Mouse (Mus musculus) frontal cortex, adult 2 months (tissue): Measurements from ENCODE around the gene Prickle2. TPM values are rescaled to one million over a fixed set of nuclear protein-coding genes. Genes with fewer than 3 reads are reported as not detected.

Experiments
- DNase-seq, 2 experiments: peaks; one replicate each; pipeline ENCODE4 v3.0.0; 2022; ENCODE audit warnings: low spot score in 1 of 2; ENCODE audit errors: extremely low spot score in 1 of 2
- polyA plus RNA-seq: library from polyadenylated mRNA; depleted of rRNA; stranded (reverse); fragments of >200 nt; gene quantifications from 2 replicates; pipeline ENCODE4 v1.2.3, GENCODE M21; 2012

The Prickle2 gene
- polyA plus RNA-seq, 1 experiment, result 57.3 TPM

DNA sequence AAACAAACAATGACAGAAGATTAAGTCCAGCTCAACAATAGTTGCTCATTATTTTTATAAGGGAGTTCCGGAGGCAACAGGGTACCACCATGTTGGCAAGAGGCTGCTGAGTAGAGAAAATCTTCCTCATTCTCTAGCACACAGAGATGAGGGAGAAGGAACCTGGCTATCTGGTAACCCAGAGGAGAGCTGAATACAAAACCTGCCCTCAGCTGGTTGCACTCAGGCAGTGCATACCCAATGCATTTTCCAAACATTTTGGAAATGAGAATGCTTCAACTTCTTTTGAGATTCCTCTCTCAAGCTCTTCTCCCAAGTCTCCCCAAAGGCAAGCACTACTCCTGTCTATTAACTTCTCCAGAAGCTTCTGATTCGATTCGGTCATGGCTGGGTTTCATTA is 36.3 kb downstream of the Prickle2 start:
- no peak for DNase-seq

DNA sequence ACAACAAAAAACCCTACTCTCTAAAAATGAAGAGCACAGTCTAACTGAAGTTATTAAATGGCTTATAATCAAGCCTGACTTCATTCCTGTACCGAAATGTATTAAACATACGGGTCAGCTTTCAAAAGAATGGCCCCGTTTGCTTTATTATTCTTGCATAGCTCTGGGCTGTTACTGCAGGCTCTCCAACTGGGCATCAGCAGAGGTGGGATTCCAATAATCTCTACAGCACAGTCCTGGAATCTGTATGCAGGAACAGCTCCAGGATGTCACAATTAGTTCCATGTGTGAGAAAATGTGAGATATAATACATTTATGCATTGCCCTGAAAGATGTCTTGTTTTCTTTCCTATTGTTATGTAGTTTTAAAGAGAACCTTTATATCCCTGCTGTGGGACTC is 38.4 kb downstream of the Prickle2 start:
- DNase-seq, result no peak

DNA sequence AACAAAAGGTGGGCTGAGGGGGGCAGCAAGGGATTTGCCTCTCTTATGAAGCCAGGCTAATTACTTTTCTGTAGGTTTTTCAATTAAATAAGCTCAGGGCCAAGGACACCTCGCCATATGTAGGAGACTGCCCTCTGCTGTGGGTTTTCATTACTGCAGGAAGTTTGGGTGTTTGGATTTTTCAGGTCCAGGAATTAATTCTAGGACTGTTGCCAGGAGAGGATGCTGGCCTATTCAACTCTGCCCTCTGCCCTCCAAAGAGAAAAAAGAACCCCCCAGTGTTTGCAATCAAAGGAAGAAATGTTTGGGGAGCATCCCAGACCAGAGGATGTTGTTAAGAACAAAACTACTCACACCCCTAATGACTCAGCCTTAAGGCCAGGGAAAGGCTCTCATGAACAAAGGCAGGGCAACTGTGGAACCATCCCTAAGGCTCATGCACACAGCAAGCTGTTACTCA is 40.4 kb downstream of the Prickle2 start:
- peak; percentile 66 to 94 for DNase-seq

DNA sequence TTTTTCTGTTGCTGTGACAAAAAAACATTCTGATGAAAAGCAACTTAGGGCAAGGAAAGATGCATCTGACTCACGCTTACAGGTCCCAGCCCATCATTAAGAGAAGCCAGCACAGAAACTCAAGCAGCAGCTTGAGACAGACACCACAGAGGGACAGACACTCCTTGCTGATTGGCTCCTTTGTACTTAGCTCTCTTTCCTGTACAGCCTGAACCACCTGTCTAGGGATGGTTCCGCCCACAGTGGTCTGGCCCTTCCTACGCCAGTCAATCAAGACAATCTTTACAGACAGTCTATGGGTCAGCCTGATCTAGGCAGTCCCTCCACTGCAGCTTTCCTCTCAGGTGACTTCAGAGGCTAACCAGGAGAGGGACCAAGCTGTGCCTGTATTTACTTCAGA is 42.1 kb downstream of the Prickle2 start:
- peak in 1 of 2 experiments; percentile 50 for DNase-seq

DNA sequence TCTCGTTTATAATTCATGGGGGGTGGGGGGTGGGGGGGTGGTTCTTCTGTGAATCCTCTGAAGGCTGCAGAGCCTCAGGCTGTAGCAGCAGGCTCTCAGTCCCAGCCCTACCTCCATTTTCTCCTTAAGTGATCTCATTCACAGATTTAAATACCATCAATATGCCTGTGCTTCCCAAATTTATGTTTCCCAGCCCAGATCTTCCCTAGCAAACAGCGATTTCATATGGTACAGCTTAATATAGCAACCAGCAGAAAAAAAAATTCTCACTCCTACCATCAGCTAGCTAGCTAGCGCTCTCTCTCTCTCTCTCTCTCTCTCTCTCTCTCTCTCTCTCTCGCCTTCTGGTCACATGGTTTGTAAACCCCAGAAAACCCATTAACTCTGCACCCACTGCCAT is 42.5 kb downstream of the Prickle2 start:
- peak; percentile 63 to 77 for DNase-seq

DNA sequence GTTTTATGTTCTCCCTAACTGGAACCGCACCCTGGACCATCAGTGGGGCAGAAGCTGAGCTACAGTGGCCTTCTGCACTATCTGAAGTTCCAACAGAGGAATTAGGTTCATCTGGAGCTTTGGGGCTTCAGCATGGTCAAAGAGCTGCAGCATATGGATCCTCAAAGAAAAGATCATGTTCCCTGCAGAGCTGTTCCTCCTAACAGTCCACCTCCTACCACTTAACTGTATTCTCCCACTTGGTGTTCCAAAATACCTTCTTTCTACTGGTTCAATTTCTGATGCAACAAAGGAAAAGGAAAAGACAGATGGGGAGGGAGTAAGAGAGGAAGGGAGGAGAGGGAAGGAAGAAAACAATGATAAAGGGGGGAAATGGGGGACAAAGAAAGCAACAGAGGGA is 56.9 kb downstream of the Prickle2 start:
- DNase-seq, result no peak

DNA sequence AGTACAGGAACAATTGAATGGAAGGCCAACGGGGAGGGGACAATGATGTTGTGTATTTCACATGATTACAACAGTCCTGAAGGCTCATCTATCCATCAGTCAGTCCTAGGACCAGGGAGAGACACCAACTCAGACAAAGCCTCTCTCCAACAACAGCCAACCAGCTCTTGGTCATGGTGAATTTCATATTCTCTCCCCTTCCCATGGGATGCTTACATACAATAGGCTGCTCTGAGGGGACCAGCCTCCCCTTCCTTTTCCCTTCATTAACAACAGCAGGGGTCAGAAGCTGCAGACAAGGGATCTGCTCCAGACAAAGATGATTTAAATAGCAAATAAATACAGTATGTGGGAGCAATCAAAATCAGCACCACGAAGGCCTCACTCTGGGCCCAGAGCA is 57.4 kb downstream of the Prickle2 start:
- no peak for DNase-seq

DNA sequence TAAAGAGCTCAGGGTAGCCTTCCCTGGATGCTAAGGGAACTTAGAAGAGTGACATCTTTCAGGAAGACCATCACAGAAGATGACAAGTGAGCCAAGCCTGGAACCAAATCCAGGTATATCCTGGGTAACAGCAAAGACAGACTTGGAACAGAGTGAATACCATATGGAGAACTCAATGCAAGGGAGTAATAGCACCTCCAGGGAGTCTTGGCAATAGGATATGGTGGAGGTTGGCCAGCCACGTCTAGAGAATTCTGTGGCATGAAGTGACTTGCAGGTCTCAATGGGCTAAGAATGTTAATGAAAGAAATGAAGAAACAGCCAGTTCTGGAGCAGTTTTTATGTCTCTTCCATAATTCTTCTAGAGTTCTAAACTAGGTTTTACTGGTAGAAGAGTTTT is 63.0 kb downstream of the Prickle2 start:
- no peak for DNase-seq

DNA sequence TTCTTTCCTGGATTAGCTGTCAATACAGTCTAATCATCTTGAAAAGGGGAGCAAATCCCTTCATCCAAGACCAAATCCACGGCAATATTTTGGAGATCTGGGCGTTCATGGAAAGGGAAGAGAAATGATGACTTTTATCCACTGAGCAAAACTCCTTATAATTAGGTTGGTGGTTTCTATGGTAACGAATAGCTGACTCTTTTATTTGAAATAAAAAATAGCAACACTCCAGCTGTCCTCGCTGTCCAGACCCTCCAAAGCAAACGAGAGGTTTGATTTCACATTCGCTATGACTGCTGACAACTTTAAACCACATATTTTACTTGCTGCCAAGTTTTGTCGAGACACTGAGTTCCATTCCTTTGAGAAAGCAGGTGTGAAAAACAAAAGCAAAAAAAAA is 64.0 kb downstream of the Prickle2 start:
- no peak for DNase-seq

DNA sequence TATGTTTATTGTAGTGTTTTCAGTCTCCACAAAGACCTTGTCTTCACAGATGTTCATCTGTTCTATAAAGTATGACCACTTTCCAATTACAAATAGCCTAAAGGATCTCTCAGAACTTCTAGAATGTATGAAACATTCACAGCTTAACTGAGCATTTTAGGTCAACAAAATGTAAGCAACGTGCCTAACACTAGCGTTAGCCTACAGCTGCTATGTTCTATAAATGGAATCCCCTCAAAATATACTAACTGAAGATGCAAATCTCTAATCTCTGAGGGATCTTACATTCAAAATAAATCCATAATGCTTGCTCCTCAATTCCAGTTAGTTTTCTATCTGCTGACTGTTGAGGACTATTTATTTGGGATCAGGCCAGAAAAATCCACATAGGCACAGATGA is 65.1 kb downstream of the Prickle2 start:
- no peak for DNase-seq

DNA sequence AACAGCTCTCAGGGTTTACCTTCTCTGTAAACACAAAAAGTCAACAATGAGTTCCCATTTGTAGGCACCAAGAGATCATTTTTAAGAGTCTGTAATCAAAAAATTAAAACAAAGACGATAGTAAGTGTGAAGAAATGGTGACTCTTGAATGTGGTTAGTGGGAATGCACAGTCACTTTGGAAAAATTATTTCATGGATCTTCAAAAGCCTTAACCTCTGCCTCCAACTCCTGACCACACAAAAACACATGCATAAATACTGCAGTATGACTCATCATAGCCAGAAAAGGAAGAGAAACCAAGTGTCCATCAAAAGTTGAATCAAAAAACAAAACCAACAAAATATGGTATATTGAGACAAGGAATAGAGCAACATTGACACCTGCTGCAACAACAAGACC is 69.5 kb downstream of the Prickle2 start:
- no peak for DNase-seq

DNA sequence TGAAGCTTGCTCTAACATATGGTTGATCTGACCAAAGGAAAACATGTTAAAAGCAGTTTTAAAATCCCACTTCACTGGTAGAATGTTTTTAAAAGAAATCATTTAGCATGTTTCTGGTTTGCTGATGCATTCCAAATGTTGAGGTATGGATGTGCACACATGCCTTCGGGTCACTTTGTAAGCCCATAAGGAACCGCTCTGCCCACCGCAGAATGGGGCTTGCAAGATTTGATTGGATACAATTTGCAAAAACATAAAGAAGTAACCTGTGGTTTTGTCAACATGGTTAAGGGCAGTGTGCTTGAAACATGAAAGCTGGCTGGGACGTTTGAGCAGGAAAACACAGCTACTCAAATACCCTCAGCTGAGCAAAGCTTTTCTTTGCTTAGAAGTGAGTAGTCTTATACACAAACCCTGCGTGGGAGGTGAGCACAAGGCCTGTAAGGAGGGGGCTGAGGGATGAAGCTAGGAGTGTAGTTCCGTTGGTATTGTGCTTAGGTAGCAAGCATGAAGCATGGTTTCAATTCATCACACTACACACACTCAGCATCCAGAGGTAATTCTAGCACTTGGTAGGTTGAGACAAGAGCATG is 71.0 kb downstream of the Prickle2 start:
- no peak for DNase-seq

DNA sequence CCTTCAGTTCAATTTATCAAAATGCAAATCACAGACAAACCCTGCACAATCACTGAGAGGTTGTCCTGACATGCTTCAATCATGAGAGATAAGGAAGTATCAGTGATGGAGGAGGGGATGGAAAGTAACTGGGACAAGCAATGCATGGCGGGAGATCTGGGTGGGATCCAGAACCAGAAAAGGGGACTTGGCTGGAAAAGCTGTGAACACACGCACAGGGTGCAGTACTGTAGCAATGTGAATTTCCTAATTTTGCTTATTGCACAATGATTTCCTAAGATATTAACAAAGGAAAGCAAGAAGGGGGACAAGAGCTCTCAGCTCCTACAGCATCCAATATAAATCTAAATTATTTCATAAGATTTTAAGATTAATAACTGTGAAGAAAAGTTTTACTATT is 75.0 kb downstream of the Prickle2 start:
- DNase-seq, result no peak

DNA sequence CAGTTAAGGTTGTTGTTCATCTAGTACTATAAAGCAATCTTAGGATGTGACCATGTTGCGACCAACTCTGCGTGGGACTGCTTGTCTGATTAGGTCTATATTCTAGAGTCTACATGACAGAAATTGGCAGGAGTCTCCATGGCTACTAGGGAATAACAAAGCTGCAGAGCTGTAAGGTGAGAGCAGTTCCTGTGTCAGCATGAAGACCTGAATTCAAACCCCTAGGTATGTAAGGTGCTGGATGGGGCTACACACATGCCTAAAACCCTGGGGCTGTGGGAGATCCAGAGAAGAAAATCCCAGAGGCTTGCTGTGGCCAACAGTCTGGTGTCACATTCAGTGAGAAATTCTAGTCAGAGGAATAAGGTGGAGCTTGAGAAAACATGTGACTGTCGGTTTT is 78.2 kb downstream of the Prickle2 start:
- DNase-seq, result no peak

DNA sequence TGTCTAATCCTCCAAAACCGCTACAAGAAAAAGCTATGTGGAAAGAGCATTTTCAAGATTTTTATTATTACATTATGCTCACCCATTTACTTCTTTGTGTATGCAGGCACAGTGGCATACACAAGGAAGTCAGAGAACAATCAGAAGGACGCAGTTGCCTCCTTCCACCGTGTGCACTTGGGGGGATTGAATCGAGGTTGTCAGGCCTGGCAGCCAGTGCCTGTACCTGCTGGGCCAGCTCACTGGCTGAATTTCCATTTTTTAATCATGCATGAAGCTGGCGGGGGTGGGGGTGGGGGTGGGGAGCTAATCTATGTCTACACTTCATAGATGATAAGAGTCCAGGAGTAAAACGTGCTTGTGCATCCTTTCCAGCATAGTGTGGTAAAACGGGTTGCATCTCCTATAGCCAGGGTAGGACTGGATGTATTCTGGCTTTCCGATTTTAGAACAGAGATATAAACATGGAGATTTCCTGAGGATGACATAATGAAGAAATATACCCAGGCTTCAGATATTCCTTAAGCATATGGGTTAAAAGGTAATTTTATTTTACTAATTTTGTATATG is 78.8 kb downstream of the Prickle2 start:
- DNase-seq, result no peak

DNA sequence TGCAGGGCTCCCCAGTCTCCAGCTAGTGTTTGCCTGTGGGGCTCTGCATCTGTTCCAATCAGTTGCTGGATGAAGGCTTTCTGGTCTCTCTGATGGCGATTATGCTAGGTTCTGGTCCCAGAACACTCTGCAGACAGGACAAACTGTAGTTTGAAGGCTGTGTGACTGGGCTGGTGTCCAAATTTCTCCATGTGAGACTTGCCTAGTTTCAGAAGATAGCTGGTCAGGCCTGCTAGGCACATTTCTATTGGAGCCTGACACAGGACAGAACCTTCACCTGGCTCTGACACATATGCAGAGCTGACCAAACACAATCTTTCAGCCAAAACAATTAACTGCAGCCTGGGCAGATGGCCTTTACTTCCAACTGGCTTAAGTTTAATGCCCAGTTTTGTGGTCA is 80.0 kb downstream of the Prickle2 start:
- no peak for DNase-seq

DNA sequence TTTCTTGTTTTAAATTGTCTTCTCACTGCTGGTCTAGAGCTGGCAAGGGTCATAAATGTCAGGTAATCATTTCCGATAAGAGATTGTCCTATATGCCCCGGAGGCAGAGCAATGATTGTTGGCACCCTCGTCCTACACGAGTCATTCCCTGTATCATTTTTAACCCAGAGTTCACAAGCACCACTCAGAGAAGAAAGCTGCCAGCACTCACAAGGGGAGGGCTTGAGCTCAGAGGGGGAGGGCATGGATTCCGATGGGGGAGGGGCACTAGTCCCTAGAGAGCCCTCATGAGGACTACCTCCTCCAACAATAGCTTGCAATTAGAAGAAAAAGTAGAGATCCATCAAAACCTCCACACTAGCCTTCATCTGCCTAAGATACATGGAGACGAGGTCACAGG is 81.6 kb downstream of the Prickle2 start:
- DNase-seq, result no peak

DNA sequence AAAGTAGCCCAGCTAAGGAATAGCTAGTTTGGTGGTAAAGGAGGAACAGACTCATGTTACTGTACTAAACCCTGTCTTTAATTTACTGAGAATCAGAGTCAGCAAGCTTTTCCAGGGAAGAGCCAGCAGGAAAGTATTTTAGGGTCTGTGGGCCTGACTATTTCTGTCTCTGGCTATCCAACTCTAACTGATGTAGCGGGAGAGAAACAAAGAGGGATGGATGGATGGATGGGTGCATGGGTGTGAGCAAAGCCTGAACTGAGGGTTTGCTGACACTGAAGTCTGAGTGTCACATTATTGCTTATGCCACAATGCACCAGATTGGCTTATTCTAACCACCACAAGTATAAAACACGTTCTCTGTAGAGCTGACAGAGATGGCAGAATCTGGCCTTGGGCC is 88.8 kb downstream of the Prickle2 start:
- no peak for DNase-seq

DNA sequence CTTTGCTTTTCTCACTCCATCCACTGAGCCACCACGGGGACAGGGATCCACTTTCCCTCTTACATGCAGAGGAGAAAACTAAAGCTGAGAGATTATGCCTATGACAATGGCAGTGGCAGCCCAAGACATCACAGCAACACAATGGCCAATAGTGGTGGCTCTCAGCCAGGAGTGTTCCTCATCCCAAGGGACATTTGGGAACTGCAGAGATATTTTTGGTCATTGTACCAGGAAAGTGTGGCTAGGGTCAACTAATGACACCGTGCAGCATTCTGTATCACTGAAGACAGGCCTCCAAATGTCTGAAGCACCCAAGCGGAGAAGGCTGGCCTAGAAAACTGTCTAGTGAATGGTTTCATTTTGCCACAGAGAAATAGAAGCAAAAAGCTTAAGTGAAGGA is 91.2 kb downstream of the Prickle2 start:
- DNase-seq, result no peak

DNA sequence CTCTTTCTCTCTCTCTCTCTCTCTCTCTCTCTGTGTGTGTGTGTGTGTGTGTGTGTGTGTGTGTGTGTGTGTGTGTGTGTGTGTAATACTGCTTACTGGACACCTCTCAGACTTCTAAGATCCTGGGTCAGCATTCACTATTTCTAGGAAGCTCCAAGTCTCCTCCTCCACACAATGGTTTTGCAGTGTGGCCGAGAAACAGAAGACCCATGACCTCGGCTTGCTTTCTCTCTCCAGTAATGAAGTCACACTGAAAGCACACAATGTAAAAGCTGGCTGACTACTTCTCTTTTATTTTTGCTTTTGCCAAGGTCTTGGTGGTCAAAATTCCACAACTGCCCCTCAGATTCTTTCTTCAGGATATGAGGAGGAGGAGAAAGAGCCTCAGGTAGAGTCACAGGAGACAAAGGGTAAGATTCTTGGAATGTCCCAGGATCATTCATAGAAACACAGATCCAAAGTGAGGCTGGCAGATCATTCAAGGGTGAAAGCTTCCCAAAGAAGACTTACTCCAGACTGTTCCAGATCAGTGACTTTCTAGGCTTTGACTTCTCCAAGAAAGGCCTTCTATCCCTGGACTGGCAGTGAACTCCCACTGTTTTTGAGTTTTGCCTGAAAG is 93.7 kb downstream of the Prickle2 start:
- DNase-seq, result no peak

DNA sequence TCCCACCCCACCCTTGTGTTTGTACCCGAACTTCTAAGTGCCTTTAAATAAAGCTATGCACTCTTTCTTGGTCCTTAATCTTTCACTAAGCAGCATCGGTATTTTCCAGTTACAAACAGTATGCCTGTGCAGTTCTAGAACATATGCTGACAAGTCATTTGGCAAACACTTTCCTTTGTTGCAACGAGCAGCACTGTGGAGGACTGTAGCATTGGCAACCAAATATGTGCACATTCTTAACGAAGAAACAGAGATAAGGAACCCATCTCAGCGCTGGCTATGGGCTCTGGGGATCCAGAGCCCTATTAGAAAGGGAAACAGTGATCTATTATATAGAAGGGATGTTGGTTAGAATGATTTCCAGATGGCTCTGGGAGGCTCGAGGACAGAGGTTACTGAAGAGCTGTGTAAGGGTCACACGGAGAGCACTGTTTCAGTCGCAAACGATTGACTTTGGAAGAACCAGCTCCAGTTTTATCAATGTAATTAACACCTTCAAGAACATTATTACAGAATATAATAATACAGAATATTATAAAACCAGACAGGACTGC is 96.2 kb downstream of the Prickle2 start:
- peak in 1 of 2 experiments; percentile 67 for DNase-seq

DNA sequence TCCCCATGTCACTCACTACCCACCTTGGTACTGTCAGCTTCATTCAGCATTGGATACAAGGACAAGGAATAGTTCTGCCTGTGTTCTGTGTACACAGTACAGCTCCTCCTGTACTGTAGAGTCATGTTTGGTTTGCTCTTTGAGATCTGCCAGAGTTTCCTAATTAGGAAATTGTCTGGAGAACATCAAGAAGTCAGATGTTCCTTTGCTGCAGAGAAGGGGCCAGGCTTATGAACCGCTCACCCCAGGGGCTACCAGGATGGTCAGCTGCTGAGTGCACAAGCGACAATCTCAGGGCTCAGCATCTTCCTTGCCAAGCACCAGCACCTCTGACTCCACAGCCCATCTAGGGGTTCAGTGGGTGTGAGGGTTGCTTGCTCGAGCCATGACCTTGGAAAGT is 96.9 kb downstream of the Prickle2 start:
- DNase-seq, result no peak
